In the genomic region with DNA sequence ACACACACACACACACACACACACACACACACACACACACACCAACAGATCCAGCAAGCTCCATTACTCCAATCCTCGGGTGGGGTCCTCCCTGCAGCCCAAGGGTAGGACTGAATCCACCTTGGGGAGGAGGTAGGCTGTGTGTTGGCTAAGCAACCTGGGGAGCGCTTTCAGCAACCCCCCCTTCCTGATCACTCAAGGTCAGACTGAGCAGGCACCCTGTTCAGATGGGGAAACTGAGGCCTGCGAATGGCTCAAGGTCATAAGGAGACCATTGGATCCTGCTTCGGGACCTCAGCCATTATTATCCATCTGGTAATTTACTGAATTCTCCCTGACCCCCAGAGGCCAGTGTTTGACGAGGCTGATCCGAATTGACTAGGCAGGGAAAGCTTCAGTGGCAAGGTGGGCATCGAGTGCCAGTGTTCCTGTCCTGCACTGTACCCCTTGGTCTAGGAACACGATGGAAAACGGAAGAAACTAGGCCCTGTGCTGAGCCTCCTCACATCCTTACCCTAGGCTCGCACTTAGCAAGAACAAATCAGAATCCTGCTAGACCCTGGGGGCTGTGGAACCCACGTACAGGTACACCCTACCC, we compare ENCODE assay signal across 8 mouse cellular contexts. TPM values are rescaled to one million over a fixed set of nuclear protein-coding genes. Genes with fewer than 3 reads are reported as not detected.
A peak's percentile ranks its signal among the peaks of the same experiment; 100 is the strongest.
DNase-seq lines count a peak whose midpoint lies in the region; ATAC-seq and TF ChIP-seq lines count a peak whose summit lies in the region.

No protein-coding gene starts in this region.

- peak overlapping the region; percentile 90 for H3K9ac ChIP-seq in embryonic facial prominence, embryonic 15.5 days
- H3K9ac ChIP-seq in intestine, embryonic 14.5 days (ENCODE audit: low read length): peak overlapping the region; percentile 81

- H3K27ac ChIP-seq in layer of hippocampus, adult 2 months: peak overlapping the region; percentile 90
- H3K27ac ChIP-seq in embryonic facial prominence, embryonic 15.5 days (replicated peaks): peak overlapping the region; percentile 95
- no peak overlapping the region for H3K27ac ChIP-seq in intestine, embryonic 14.5 days (ENCODE audit: low read depth)

- TF ChIP-seq CTCF in layer of hippocampus, adult 2 months (conservative IDR thresholded peaks at IDR 0.05): no peak

- peaks cover 83% of the 10 kb centered on the region for H3K4me1 ChIP-seq in embryonic facial prominence, embryonic 15.5 days
- H3K4me1 ChIP-seq in intestine, embryonic 14.5 days (replicated peaks; ENCODE audit: control insufficient read depth, insufficient read depth, low read length): peaks cover 60% of the 10 kb centered on the region

- H3K36me3 ChIP-seq in embryonic facial prominence, embryonic 15.5 days: peaks cover 15% of the 10 kb centered on the region
- peaks cover 14% of the 10 kb centered on the region for H3K36me3 ChIP-seq in intestine, embryonic 14.5 days (ENCODE audit: control insufficient read depth, insufficient read depth, low read length)
- H3K36me3 ChIP-seq in myocyte (ENCODE audit: control insufficient read depth, insufficient read depth): no peaks in the 10 kb centered on the region

- no peaks in the 10 kb centered on the region for H3K9me3 ChIP-seq in embryonic facial prominence, embryonic 15.5 days (replicated peaks)
- H3K9me3 ChIP-seq in intestine, embryonic 14.5 days (ENCODE audit: control insufficient read depth, low read length): no peaks in the 10 kb centered on the region

- H3K27me3 ChIP-seq in embryonic facial prominence, embryonic 15.5 days: no peaks in the 10 kb centered on the region
- no peaks in the 10 kb centered on the region for H3K27me3 ChIP-seq in intestine, embryonic 14.5 days (replicated peaks; ENCODE audit: control insufficient read depth, insufficient read depth, low read length)
- H3K27me3 ChIP-seq in myocyte (ENCODE audit: control insufficient read depth, insufficient read depth, insufficient read length): no peaks in the 10 kb centered on the region

- 31% methylated on average over 11 of the region's 11 CpGs for WGBS in embryonic facial prominence, embryonic 15.5 days
- WGBS in intestine, embryonic 14.5 days: 48% methylated on average over 11 of the region's 11 CpGs

- peak overlapping the region; percentile 83 for H3K4me2 ChIP-seq in embryonic facial prominence, embryonic 15.5 days (replicated peaks)
- H3K4me2 ChIP-seq in intestine, embryonic 14.5 days (ENCODE audit: low read length): peak overlapping the region; percentile 70
- peak overlapping the region; percentile 86 for H3K4me2 ChIP-seq in myocyte (ENCODE audit: low read depth)

- peaks cover 33% of the 10 kb centered on the region for H3K79me2 ChIP-seq in myocyte (ENCODE audit: control insufficient read depth, insufficient read depth)

- no peak for TF ChIP-seq POLR2A in myocyte (IDR thresholded peaks at IDR 0.05; ENCODE audit: insufficient read length, low read depth)

- no peak for ATAC-seq in embryonic facial prominence, embryonic 15.5 days (ENCODE audit: insufficient number of reproducible peaks, low FRiP score, low TSS enrichment, low read depth)
- no peak for ATAC-seq in intestine, embryonic 14.5 days (replicated peaks; ENCODE audit: low FRiP score, low TSS enrichment, low read depth)

- DNase-seq in layer of hippocampus, adult 2 months (ENCODE audit: low spot score in 2 of 2): no peak
- no peak for DNase-seq in layer of hippocampus, adult 9-11 months
- no peak for DNase-seq in intestine, embryonic 14.5 days (ENCODE audit: low spot score)
- DNase-seq in thymus, postnatal 0 days (ENCODE audit: low spot score): no peak
- no peak for DNase-seq in urinary bladder, postnatal 14 days (ENCODE audit: low spot score)
- DNase-seq in urinary bladder, postnatal 4 days (ENCODE audit: low spot score in 2 of 2): no peak

- peak overlapping the region; percentile 91 for H3ac ChIP-seq in myocyte (ENCODE audit: control insufficient read depth, insufficient read length)

- peak overlapping the region; percentile 54 for H3K4me3 ChIP-seq in layer of hippocampus, adult 2 months
- peak overlapping the region; percentile 75 for H3K4me3 ChIP-seq in embryonic facial prominence, embryonic 15.5 days (replicated peaks)
- peak overlapping the region; percentile 70 for H3K4me3 ChIP-seq in intestine, embryonic 14.5 days (ENCODE audit: low read depth, low read length)
- H3K4me3 ChIP-seq in myocyte: peak overlapping the region; percentile 91

TF ChIP-seq in myocyte, 11 proteins besides CTCF, POLR2A, EP300 and RAD21:
- TF ChIP-seq SRF (IDR thresholded peaks at IDR 0.05; ENCODE audit: control insufficient read depth, insufficient read length, low read depth) (no peak), MAX (IDR thresholded peaks at IDR 0.05; ENCODE audit: low read depth) (no peak), E2F4 (IDR thresholded peaks at IDR 0.05; ENCODE audit: insufficient read depth) (no peak), CEBPB (IDR thresholded peaks at IDR 0.05; ENCODE audit: insufficient read depth, poor library complexity, severe bottlenecking) (no peak), REST (IDR thresholded peaks at IDR 0.05; ENCODE audit: insufficient read depth, insufficient read length) (no peak), USF1 (IDR thresholded peaks at IDR 0.05; ENCODE audit: low read depth) (no peak), TCF3 (IDR thresholded peaks at IDR 0.05; ENCODE audit: insufficient read length, low read depth) (no peak), TCF12 (IDR thresholded peaks at IDR 0.05; ENCODE audit: insufficient read depth, poor library complexity, severe bottlenecking) (no peak), MYOD1 (IDR thresholded peaks at IDR 0.05; ENCODE audit: control insufficient read depth in 1 of 3, insufficient read length in 2 of 3, low read depth in 2 of 3) (no peak), POLR2AphosphoS2 (IDR thresholded peaks at IDR 0.05; ENCODE audit: insufficient read length, low read depth) (no peak), MYOG (IDR thresholded peaks at IDR 0.05; ENCODE audit: control insufficient read depth in 1 of 3, insufficient read depth in 1 of 3, insufficient read length in 2 of 3, low read depth in 2 of 3) (no peak)

RNA-seq across cellular contexts. Expression of a gene that starts 1.2 kb away (rescaled TPM):
- total RNA-seq in layer of hippocampus, adult 2 months (2021): 100 to 1,000 TPM; 210 TPM
- polyA plus RNA-seq in embryonic facial prominence, embryonic 15.5 days (2015; fragmentation: Nextera tagmentation; extraction: Ambion mirVana): 13.8 and 15.8 TPM in 2 replicates
- 9.9 and 10.4 TPM in 2 replicates for polyA plus RNA-seq in intestine, embryonic 14.5 days (2014; fragmentation: Nextera tagmentation; extraction: Ambion mirVana)
- 108 TPM for polyA plus RNA-seq in myocyte (2012; fragmentation: generic; extraction: Trizol)
- 5.8 and 6.4 TPM in 2 replicates for polyA plus RNA-seq in thymus, postnatal 0 days (2015; fragmentation: Nextera tagmentation; extraction: Ambion mirVana)
